Mouse (Mus musculus): ENCODE measurements around the gene Gm33543. TPM values are rescaled to one million over a fixed set of nuclear protein-coding genes. Genes with fewer than 3 reads are reported as not detected.
A peak's percentile ranks its signal among the peaks of the same experiment; 100 is the strongest.

The Gm33543 gene
- total RNA-seq, 2 experiments from 2014 or later = 0.33 to 0.62 TPM

DNA sequence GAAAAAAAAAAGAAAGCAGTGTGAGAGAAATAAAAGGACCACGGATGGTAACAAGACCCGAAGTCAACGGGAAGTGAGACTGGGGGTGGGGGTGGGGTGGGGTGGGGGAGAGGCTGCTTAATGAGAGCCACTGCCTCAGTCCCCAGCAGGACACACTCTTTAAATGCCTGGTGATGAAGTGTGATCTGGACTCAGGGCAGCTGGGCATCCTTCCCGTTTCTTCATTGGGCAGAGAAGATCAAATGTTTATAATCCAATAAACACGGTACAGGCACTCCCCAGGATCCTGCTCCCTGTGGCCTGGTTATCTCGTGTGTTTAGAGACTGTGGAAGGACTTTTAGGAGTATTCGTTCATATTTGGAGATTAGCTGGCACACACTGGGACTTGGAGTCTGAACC lies 57.9 kb downstream of the Gm33543 start:
- intact Hi-C loops (cut with DNase I; ENCODE audit: low total_unique reads) = no loop called here
- no peak for DNase-seq

DNA sequence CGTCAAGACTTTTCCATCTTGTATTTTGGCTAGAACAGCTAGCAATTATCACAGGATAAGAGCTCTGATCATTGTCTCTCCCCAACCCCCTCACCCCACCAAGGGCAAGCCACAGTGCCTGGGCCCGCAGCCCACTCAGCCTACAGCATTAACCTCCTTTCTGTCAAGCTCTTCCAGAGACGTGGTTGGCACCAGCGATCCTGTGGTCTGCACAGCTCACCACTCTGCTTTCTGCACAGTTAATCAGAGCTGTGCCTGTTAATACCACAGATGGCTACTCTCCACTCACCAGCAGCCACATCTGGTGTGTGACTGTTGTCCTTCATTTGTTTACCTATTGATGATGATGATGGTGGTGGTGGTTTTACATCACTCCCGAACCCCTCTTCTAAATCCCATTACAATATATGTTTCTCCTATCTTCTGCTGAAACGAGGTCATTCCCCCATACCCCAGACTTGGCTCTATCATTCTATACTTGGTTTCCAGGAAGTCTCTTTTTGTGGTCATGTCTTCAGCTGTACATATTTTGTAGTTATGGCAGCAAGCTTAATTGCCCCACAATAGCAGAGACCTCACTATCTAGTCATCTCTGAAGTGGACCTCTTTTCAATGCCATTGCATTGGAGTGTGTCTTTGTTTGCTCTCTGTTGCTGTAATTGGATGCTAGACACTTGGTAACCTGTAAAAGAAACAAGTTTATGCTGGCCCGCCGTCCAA lies 61.7 kb downstream of the Gm33543 start:
- intact Hi-C loops (cut with DNase I; ENCODE audit: low total_unique reads) = no loop called here
- DNase-seq = no peak

DNA sequence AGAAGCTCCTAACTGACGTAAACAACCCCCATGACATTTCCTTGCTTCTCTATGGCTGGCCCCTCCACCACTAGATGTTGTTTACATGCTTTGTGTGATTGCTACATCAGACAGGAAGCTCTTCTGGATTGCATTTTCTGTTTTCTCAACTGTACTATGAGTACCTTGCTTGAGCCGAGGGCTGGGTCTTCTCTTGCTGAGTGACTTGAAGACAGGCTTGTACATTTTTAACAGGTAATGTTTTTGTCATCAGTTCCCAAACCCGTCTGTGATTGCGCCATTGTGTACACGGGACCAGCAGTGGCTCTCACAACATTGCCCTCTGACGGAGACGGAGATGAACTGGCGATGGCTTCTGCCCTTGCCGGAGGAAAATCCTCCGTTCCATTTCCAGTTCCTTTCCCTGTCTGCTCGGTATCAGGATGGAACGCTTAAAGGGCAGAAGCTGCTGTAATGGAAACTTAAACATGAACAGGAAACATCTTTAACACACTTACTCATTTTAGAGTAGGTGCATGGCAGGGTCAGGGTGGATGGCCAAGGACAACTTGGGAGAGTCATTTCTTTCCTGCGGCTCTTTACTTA lies 62.8 kb downstream of the Gm33543 start:
- intact Hi-C loops (cut with DNase I; ENCODE audit: low total_unique reads) = no loop called here
- no peak for DNase-seq

DNA sequence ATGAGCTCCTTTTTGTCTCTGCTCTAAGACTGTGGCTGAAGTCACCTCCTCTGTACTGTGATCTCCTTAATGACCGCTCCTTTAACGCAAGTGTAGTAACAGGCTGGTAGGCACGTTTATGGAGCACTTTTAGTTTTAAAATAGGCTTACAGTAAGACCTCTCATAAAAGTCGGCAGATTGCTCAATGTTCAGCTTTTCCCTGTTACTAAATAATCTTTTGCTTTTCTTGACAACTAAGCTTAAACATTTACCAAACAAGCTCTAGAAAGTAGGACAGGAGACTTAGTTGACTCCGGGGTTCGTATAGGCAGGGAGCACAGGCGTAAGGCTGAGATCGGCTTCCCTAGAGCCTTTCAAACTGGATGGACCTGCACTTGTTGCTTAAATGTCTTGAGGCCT lies 64.1 kb downstream of the Gm33543 start:
- no peak for DNase-seq
- intact Hi-C loops (cut with DNase I; ENCODE audit: low total_unique reads) = no loop called here

DNA sequence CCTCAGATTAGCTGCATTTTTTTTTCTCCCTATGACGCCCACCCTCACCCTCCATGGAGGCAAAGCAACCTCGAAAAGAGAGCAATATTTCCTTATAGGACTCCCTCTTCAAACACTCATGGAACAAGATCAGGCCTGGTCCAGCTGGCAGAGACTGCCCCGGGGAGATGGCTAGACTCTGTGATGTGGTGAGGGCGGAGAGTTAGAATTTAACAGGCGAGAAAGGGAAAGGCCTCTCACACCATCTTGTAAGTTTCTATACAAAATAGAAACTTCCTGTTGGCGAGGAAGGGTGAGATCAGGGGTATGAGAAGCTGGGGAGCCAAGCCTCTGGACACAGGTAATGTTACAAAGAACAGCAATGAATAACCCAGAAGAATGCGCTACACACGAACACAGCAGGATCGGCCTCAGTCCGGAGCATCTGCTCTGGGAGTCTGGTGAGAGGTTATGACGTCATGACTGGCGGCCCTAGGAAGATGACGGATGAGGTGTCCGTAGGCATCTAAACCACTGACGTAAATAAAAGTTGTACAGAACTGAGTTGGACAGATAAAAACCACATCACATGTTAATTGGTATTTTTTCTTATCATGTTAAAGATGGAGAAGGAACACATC lies 64.9 kb downstream of the Gm33543 start:
- intact Hi-C loops (cut with DNase I; ENCODE audit: low total_unique reads) = no loop called here
- DNase-seq = no peak

DNA sequence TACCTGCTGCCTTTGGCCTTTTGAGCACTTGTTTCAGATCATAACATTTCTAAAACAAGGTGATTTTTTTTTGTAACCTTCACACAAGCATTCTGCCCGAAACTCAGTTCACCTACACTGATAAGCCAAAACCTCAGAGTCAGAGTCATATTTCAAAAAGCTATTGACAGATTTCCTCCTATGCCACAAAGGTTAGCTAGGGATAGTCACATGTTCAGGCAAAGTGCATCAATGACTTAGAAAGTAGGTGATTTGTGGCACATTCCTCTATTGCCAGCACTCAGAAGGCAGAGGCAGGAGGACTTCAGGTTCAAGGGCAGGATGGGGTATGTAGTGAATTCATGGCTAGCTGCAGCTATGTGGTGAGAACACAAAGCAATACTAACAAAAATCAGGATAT lies 65.7 kb downstream of the Gm33543 start:
- no peak for DNase-seq
- intact Hi-C loops (cut with DNase I; ENCODE audit: low total_unique reads) = no loop called here

DNA sequence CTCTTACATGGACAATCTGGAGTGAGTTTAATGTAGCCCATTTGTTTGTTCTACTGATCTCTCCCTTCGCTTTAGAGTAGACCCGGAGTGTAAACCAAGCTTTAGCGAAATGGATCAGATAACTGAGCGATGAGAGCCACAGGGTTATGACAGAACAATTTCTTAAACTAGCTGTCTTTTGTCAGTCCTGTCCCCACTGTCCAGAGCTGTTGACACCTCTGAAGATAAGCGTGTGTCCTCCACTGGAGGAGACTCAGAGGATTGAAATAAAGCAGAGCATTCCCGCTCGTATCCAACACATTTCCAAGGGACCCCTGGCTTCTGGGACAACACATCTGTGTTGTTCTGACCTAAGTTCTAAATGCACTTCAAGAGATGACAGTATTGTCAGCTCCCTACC lies 67.9 kb downstream of the Gm33543 start:
- no peak for DNase-seq
- intact Hi-C loops (cut with DNase I; ENCODE audit: low total_unique reads) = no loop called here

DNA sequence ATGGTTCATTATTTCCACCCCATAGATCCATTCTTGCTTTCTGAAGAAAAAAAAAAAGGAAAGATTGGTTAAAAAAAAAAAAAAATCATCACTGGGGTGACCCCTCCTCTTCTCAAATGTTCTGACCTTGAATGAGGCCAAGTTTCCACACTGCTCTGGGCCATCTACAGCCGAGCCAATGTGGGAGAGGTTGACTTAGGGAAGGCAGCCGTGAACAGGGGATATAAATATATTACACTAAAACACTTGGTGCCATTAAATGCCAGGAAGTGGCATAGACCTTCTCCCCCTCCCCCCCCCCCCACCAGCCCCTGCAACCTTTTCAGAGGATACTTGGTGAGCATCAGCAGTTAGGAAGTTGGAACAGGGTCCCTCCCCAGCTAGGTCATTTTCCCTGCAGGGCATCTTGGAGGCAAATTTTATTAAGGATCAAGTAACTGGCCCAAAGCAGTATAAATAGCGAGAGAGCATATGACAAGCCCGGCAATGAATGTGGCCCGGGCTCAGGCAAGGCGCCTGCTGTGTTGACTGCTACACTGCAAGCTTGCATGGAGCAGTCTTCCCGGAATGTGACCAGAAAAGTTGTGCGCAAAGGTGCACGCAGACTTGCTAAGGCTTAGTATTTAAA lies 68.6 kb downstream of the Gm33543 start:
- intact Hi-C loops (cut with DNase I; ENCODE audit: low total_unique reads) = no loop called here
- DNase-seq = peak; percentile 48

Other genes with a start within 250 kb of the Gm33543 start
- not detected for gene Anapc15-ps, start 169.5 kb downstream of the Gm33543 start, total RNA-seq (2021)
- gene Eea1, start 97.7 kb upstream of the Gm33543 start, total RNA-seq (2021) = 10 to 100 TPM; 16.7 to 20.7 TPM

Data from gastrocnemius, postnatal 14 days (tissue).